Mouse (Mus musculus) midbrain, postnatal 0 days (tissue): ENCODE measurements around the gene Tmem132a. TPM values are rescaled to one million over a fixed set of nuclear protein-coding genes. Genes with fewer than 3 reads are reported as not detected.

ENCODE experiments used
- ATAC-seq: fragments of 200-750 bp; cut with Nextera tagmentation; 2 replicates; pipeline ENCODE4 v1.8.0; 2017; ENCODE audit warnings: moderate number of reproducible peaks, mild to moderate bottlenecking, moderate TSS enrichment, moderate library complexity; ENCODE audit not compliant: low FRiP score
- DNase-seq: peaks from one replicate; pipeline ENCODE4 v3.0.0-alpha.2; 2015; ENCODE audit warnings: low spot score
- H3K27ac ChIP-seq: fragments of 300-500 bp; sonication (generic); 2 replicates; pipeline ENCODE4 v1.5.1; 2014; ENCODE audit warnings: low read depth, mild to moderate bottlenecking, low read length, mixed read lengths
- H3K27me3 ChIP-seq: fragments of 300-500 bp; sonication (generic); 2 replicates; pipeline ENCODE4 v1.6.1; 2014; ENCODE audit warnings: low read length, control low read depth, mixed read lengths; ENCODE audit not compliant: insufficient read depth
- H3K36me3 ChIP-seq: fragments of 300-500 bp; sonication (generic); 2 replicates; pipeline ENCODE4 v1.6.1; 2014; ENCODE audit warnings: low read length, control low read depth, mixed read lengths; ENCODE audit not compliant: insufficient read depth
- H3K4me1 ChIP-seq: fragments of 300-500 bp; sonication (generic); 2 replicates; pipeline ENCODE4 v1.6.1; 2014; ENCODE audit warnings: mild to moderate bottlenecking, control low read depth, antibody characterized with exemption, low read length, mixed read lengths; ENCODE audit not compliant: insufficient read depth
- H3K4me2 ChIP-seq: fragments of 300-500 bp; sonication (generic); 2 replicates; pipeline ENCODE4 v1.6.1; 2014; ENCODE audit warnings: low read depth, mild to moderate bottlenecking, low read length, mixed read lengths; ENCODE audit not compliant: poor library complexity, severe bottlenecking
- H3K4me3 ChIP-seq: fragments of 300-500 bp; sonication (generic); 2 replicates; pipeline ENCODE4 v1.5.1; 2014; ENCODE audit warnings: low read depth, mild to moderate bottlenecking, low read length, moderate library complexity
- H3K9ac ChIP-seq: fragments of 300-500 bp; sonication (generic); replicated peaks from 2 replicates; pipeline ENCODE4 v1.6.1; 2014; ENCODE audit warnings: mild to moderate bottlenecking, low read length, moderate library complexity, mixed read lengths; ENCODE audit not compliant: poor library complexity, severe bottlenecking
- H3K9me3 ChIP-seq: fragments of 300-500 bp; sonication (generic); 2 replicates; pipeline ENCODE4 v1.6.1; 2016; ENCODE audit warnings: low read length, control low read depth
- CTCF ChIP-seq: IDR thresholded peaks from 2 replicates; pipeline ENCODE4 v1.5.1; 2016; ENCODE audit warnings: antibody characterized with exemption, mild to moderate bottlenecking
- WGBS: fragments of 180-500 bp; shearing (Covaris S2); extraction: QIAGEN DNeasy Blood & Tissue Kit; methylation state at CpG from one replicate; pipeline ENCODE4 v1.1.7; 2014; 5-methylcytosine and 5-hydroxymethylcytosine counted together
- polyA plus RNA-seq: library from polyadenylated mRNA; unstranded; fragments of >200 nt; fragmentation: Nextera tagmentation; extraction: Ambion mirVana; gene quantifications from 2 replicates; pipeline ENCODE4 v1.2.1, GENCODE M21; 2015
- total RNA-seq: library from RNA; depleted of rRNA; stranded (reverse); fragments of >200 nt; gene quantifications from 2 replicates; pipeline ENCODE4 v1.2.3, GENCODE M21; 2014

Tmem132a gene
- total and polyA plus RNA-seq, 2 experiments from 2014 or later: 207 to 429 TPM

DNA sequence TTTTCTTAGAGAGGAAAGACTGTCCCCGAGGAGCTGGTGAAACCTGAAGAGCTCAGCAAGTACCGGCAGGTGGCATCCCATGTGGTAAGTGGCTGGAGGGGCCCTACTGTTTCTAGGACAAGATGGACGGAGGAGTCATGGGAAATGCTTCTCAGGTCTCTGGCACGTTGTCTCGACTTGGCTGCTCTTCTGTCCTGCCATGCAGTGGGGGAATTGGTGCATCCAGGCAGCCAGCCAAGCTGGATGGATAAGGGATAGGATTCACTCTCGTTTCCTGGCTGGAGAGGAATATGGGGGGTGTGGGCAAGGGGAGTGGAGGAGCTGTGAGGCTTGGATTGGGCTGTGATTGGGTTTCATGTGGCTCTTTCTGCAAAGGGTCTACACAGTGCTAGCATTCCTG, 30.6 kb upstream of the Tmem132a start:
- H3K9me3 ChIP-seq: no peaks in the 10 kb centered on the region
- no peaks in the 10 kb centered on the region for H3K27me3 ChIP-seq
- no peak overlapping the region for H3K9ac ChIP-seq
- no peak overlapping the region for H3K4me3 ChIP-seq
- H3K4me1 ChIP-seq: peaks cover 5% of the 10 kb centered on the region
- peaks cover 62% of the 10 kb centered on the region for H3K36me3 ChIP-seq
- H3K4me2 ChIP-seq: no peak overlapping the region
- H3K27ac ChIP-seq: no peak overlapping the region
- 74% methylated on average over 6 of the region's 6 CpGs for WGBS
- no peak for ATAC-seq
- TF ChIP-seq CTCF: no peak
- DNase-seq: peak; percentile 47

GRCm38 (mm10) chr19:10897491-10897890, 27.8 kb upstream of the Tmem132a start:
- H3K36me3 ChIP-seq: peaks cover 38% of the 10 kb centered on the region
- ATAC-seq (no peak), DNase-seq (no peak)
- WGBS: 83% methylated on average over 8 of the region's 8 CpGs
- no peak overlapping the region for H3K27ac ChIP-seq
- no peaks in the 10 kb centered on the region for H3K27me3 ChIP-seq
- H3K9me3 ChIP-seq: no peaks in the 10 kb centered on the region
- no peak for TF ChIP-seq CTCF
- no peak overlapping the region for H3K4me2 ChIP-seq
- no peak overlapping the region for H3K4me3 ChIP-seq
- peaks cover 5% of the 10 kb centered on the region for H3K4me1 ChIP-seq
- 0 out of 2 replicates have a peak overlapping the region, but pooled peaks have one; percentile 96 for H3K9ac ChIP-seq

- peak overlapping the region; percentile 85 for H3K4me2 ChIP-seq
- H3K27me3 ChIP-seq: no peaks in the 10 kb centered on the region
- no peaks in the 10 kb centered on the region for H3K9me3 ChIP-seq
- H3K9ac ChIP-seq: peak overlapping the region; percentile 96
- H3K4me3 ChIP-seq: peak overlapping the region; percentile 84; the same call in 1 of the 2 replicates
- 82% methylated on average over 7 of the region's 7 CpGs for WGBS
- no peak for DNase-seq
- no peak overlapping the region for H3K27ac ChIP-seq
- TF ChIP-seq CTCF: no peak
- ATAC-seq: no peak
- H3K36me3 ChIP-seq: peaks cover 32% of the 10 kb centered on the region
- H3K4me1 ChIP-seq: peaks cover 5% of the 10 kb centered on the region
Observed at GRCm38 (mm10) chr19:10896849-10897248, 27.1 kb upstream of the Tmem132a start.

- Histone ChIP-seq H3K27ac (peak overlapping the region; percentile 91), H3K4me3 (peak overlapping the region; percentile 84), H3K27me3 (no peaks in the 10 kb centered on the region), H3K4me1 (peaks cover 5% of the 10 kb centered on the region), H3K4me2 (peak overlapping the region; percentile 85), H3K9ac (peak overlapping the region; percentile 96), H3K9me3 (no peaks in the 10 kb centered on the region), H3K36me3 (peaks cover 26% of the 10 kb centered on the region)
- ATAC-seq (no peak; the same call in 1 of the 2 replicates), DNase-seq (peak; percentile 12)
- WGBS: 1% methylated on average over 16 of the region's 16 CpGs
- no peak for TF ChIP-seq CTCF
Observed at GRCm38 (mm10) chr19:10895708-10896107, 26.0 kb upstream of the Tmem132a start.

DNA sequence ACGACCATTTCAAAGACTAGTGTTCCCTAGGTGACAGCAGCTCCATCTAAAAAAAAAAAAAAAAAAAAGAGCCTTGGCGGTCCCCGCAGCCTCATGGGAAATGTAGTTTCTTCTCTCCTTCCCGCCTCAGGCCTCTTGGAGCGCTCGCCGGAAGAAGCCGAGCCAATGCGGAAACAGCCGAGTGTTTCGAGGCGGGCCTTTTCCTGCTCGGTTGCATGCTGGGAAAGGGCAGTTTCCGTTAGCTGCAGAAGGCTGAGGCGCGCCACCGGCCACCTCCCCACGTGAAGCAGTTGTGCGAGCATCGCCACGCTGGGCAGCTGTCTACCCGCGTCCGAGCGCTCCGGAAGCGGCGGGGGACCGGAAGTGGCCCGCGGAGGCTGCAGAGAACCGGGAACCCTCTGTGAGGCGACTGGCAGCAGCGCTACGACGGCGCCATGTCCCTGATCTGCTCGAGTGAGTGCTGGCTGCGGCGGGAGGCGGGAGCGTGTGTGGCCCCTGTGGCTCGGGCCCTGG, 25.3 kb upstream of the Tmem132a start, which contains the start of gene Prpf19:
Gene Prpf19 (plus strand): TSS at position 216 of the 513 bp plus-strand sequence.
- ATAC-seq: peak; percentile 95
- no peaks in the 10 kb centered on the region for H3K9me3 ChIP-seq
- peak within 1 kb of the TSS; percentile 96 for H3K9ac ChIP-seq
- WGBS: under 1% methylated on average over 40 of the region's 43 CpGs
- H3K4me2 ChIP-seq: peak within 1 kb of the TSS; percentile 85
- TF ChIP-seq CTCF: peak; percentile 49
- H3K4me1 ChIP-seq: peaks cover 5% of the 10 kb centered on the region
- H3K36me3 ChIP-seq: peaks cover 20% of the 10 kb centered on the region
- H3K27me3 ChIP-seq: no peaks in the 10 kb centered on the region
- peak within 1 kb of the TSS; percentile 84 for H3K4me3 ChIP-seq
- H3K27ac ChIP-seq: peak within 1 kb of the TSS; percentile 91
- peak; percentile 99 for DNase-seq

DNA sequence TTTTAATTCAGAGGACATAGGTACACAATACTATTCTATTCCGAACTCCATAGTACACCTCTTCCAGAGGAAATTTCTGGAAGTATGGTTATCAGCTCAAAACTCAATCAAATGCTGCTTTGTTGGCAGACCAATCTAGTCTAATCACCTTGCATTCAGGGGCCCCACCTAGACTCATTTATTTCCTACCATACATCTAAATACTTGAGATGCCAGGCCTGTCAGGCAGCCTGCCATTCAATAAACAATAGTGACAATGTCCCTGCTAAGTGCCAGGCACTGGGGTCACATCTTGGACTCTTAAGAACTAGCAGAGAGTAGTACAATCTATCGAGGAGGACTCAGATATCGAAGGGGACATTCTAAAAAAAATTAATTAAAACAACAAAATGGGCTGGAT, 22.5 kb upstream of the Tmem132a start:
- no peak for DNase-seq
- Histone ChIP-seq H3K27ac (no peak overlapping the region), H3K4me2 (no peak overlapping the region), H3K36me3 (no peaks in the 10 kb centered on the region), H3K4me3 (no peak overlapping the region), H3K9me3 (no peaks in the 10 kb centered on the region), H3K27me3 (no peaks in the 10 kb centered on the region), H3K4me1 (peaks cover 5% of the 10 kb centered on the region), H3K9ac (no peak overlapping the region)
- no peak for TF ChIP-seq CTCF
- no peak for ATAC-seq
- 90% methylated on average over 3 of the region's 3 CpGs for WGBS
